Mouse (Mus musculus) layer of hippocampus, postnatal 36 days (tissue): ENCODE results near the gene Znrd1as. TPM values are rescaled to one million over a fixed set of nuclear protein-coding genes. Genes with fewer than 3 reads are reported as not detected.
A peak's percentile ranks its signal among the peaks of the same experiment; 100 is the strongest.
"Not testable (repeated sequence)": the region's sequence is repeated elsewhere in the genome, so short reads cannot be mapped to it uniquely, and the experiment has no call there.

Source experiments
- DNase-seq, 2 experiments: peaks; one replicate each; pipeline ENCODE4 v3.0.0; 2022
- total RNA-seq, 2 experiments: library from RNA; stranded (reverse); gene quantifications; 2 replicates each; pipeline ENCODE4 v1.2.3; 2021

Znrd1as gene
- total RNA-seq, 2 experiments from 2014 or later: 6.1 to 8.8 TPM

- DNase-seq: peak; percentile 95 to 97
Observed at GRCm38 (mm10) chr17:36950981-36951947, 7.1 kb upstream of the Znrd1as start, which contains the start of gene Ppp1r11. Ppp1r11 (minus strand) TSS chr17:36951741.

- no peak for DNase-seq
Observed at GRCm38 (mm10) chr17:36952631-36953030, 5.8 kb upstream of the Znrd1as start.

- DNase-seq: no peak
Observed at GRCm38 (mm10) chr17:36953062-36953461, 5.3 kb upstream of the Znrd1as start.

GRCm38 (mm10) chr17:36958884-36959283 is 492 bp downstream of the Znrd1as start:
- no peak for DNase-seq

- DNase-seq: no peak
Observed at GRCm38 (mm10) chr17:36961125-36961524, 2.7 kb downstream of the Znrd1as start.

GRCm38 (mm10) chr17:36966875-36967274 is 8.5 kb downstream of the Znrd1as start:
- DNase-seq: no peak

GRCm38 (mm10) chr17:36970316-36970890 is 12.0 kb downstream of the Znrd1as start:
- DNase-seq: no peak

- DNase-seq: no peak
Observed at GRCm38 (mm10) chr17:36971172-36971850, 12.9 kb downstream of the Znrd1as start.

- DNase-seq: no peak
Observed at GRCm38 (mm10) chr17:36972791-36973190, 14.4 kb downstream of the Znrd1as start.

- no peak for DNase-seq
Observed at GRCm38 (mm10) chr17:36973271-36973787, 14.9 kb downstream of the Znrd1as start.

- DNase-seq: peak; percentile 24 to 26
Observed at GRCm38 (mm10) chr17:36981221-36981813, 22.9 kb downstream of the Znrd1as start, which contains the start of gene 2410137M14Rik. 2410137M14Rik (minus strand) TSS chr17:36981237.

GRCm38 (mm10) chr17:36981845-36982244 is 23.5 kb downstream of the Znrd1as start:
- DNase-seq: no peak

GRCm38 (mm10) chr17:36982253-36983155 is 24.1 kb downstream of the Znrd1as start:
- no peak for DNase-seq

- DNase-seq: no peak
Observed at GRCm38 (mm10) chr17:36988475-36988874, 30.1 kb downstream of the Znrd1as start.

GRCm38 (mm10) chr17:36989437-36989836 is 31.0 kb downstream of the Znrd1as start, which contains the start of gene H2-M5:
H2-M5 (minus strand) TSS chr17:36989537.
- no peak for DNase-seq

- not testable (repeated sequence) for DNase-seq
Observed at GRCm38 (mm10) chr17:36990630-36991029, 32.2 kb downstream of the Znrd1as start.

GRCm38 (mm10) chr17:36992336-36993104 is 34.1 kb downstream of the Znrd1as start:
- no peak for DNase-seq

- DNase-seq: no peak
Observed at GRCm38 (mm10) chr17:36993770-36994325, 35.5 kb downstream of the Znrd1as start.

- no peak for DNase-seq
Observed at GRCm38 (mm10) chr17:36994528-36994927, 36.1 kb downstream of the Znrd1as start.

GRCm38 (mm10) chr17:36995448-36995847 is 37.1 kb downstream of the Znrd1as start:
- no peak for DNase-seq
